Mouse (Mus musculus): ENCODE results near the gene Arid3a. TPM values are rescaled to one million over a fixed set of nuclear protein-coding genes. Genes with fewer than 3 reads are reported as not detected.

The Arid3a gene
- total and polyA plus RNA-seq, 3 experiments, result 48.4 to 114 (median 94.4) TPM

GRCm38 (mm10) chr10:79912412-79912811, 14.4 kb upstream of the Arid3a start:
- H3K79me2 ChIP-seq (replicated peaks; ENCODE audit: control insufficient read depth, extremely low read depth, insufficient read depth, poor library complexity, severe bottlenecking), result no peaks in the 10 kb centered on the region; the same call in 1 of the 2 replicates
- H3K9ac ChIP-seq (ENCODE audit: insufficient read depth, low read depth), result no peak overlapping the region
- no peaks in the 10 kb centered on the region for H3K27me3 ChIP-seq (replicated peaks)
- H3K36me3 ChIP-seq (replicated peaks in 1 of 2; ENCODE audit: control insufficient read depth in 1 of 2, insufficient read depth in 1 of 2, low read length in 1 of 2), result peaks cover 8 to 46% of the 10 kb centered on the region in 2 experiments
- peaks cover 15 to 41% of the 10 kb centered on the region in 2 experiments for H3K4me1 ChIP-seq (ENCODE audit: control insufficient read depth in 1 of 2, insufficient read depth in 2 of 2)
- TF ChIP-seq ZC3H11A (IDR thresholded peaks at IDR 0.05; ENCODE audit: low read depth, low read length) (no peak), SIN3A (IDR thresholded peaks at IDR 0.05; ENCODE audit: low read length) (no peak), MYC (IDR thresholded peaks at IDR 0.05; ENCODE audit: low read depth, low read length) (no peak), CTCF (conservative IDR thresholded peaks at IDR 0.05 in 1 of 2, IDR thresholded peaks at IDR 0.05 in 1 of 2; ENCODE audit: low read depth in 2 of 2, low read length in 2 of 2) (no peak), CHD2 (IDR thresholded peaks at IDR 0.05; ENCODE audit: low read length) (no peak), NELFE (IDR thresholded peaks at IDR 0.05; ENCODE audit: low read depth, low read length) (no peak), CHD1 (IDR thresholded peaks at IDR 0.05; ENCODE audit: low read depth, low read length) (no peak), ZMIZ1 (IDR thresholded peaks at IDR 0.05; ENCODE audit: low read depth, low read length) (no peak), MAX (IDR thresholded peaks at IDR 0.05; ENCODE audit: low read length) (no peak), PAX5 (IDR thresholded peaks at IDR 0.05; ENCODE audit: low read length) (no peak), RCOR1 (conservative IDR thresholded peaks at IDR 0.05; ENCODE audit: low read depth, low read length) (no peak), POLR2A (IDR thresholded peaks at IDR 0.05; ENCODE audit: low read depth, low read length) (no peak), MEF2A (IDR thresholded peaks at IDR 0.05; ENCODE audit: borderline replicate concordance, low read depth, low read length) (no peak), KAT2A (IDR thresholded peaks at IDR 0.05; ENCODE audit: insufficient replicate concordance, low read length) (no peak), TBP (conservative IDR thresholded peaks at IDR 0.05; ENCODE audit: low read depth, low read length) (no peak), UBTF (IDR thresholded peaks at IDR 0.05; ENCODE audit: low read depth, low read length) (no peak), ZNF384 (IDR thresholded peaks at IDR 0.05; ENCODE audit: low read depth, low read length) (no peak)
- no peak for DNase-seq (ENCODE audit: extremely low read depth)
- H3K4me3 ChIP-seq (replicated peaks in 1 of 3; ENCODE audit: low read depth in 2 of 3, low read length in 2 of 3, poor library complexity in 1 of 3), result no peak overlapping the region
- dilution Hi-C loops (cut with MboI; ENCODE audit: extremely low pct_ligation_motif_present, extremely low pct_unique_long_range_greater_than_20kb, low sequenced_read_pairs) (no loop called here), in situ Hi-C loops (cut with MboI; ENCODE audit: low pct_ligation_motif_present, low pct_unique_long_range_greater_than_20kb, low sequenced_read_pairs) (no loop called here)
- no peak overlapping the region for H3K4me2 ChIP-seq (ENCODE audit: insufficient read depth, low read depth, poor library complexity, severe bottlenecking)
- no peak overlapping the region for H3K27ac ChIP-seq (ENCODE audit: insufficient read depth, low read depth)
- H3K9me3 ChIP-seq (replicated peaks; ENCODE audit: low read length), result no peaks in the 10 kb centered on the region

DNA sequence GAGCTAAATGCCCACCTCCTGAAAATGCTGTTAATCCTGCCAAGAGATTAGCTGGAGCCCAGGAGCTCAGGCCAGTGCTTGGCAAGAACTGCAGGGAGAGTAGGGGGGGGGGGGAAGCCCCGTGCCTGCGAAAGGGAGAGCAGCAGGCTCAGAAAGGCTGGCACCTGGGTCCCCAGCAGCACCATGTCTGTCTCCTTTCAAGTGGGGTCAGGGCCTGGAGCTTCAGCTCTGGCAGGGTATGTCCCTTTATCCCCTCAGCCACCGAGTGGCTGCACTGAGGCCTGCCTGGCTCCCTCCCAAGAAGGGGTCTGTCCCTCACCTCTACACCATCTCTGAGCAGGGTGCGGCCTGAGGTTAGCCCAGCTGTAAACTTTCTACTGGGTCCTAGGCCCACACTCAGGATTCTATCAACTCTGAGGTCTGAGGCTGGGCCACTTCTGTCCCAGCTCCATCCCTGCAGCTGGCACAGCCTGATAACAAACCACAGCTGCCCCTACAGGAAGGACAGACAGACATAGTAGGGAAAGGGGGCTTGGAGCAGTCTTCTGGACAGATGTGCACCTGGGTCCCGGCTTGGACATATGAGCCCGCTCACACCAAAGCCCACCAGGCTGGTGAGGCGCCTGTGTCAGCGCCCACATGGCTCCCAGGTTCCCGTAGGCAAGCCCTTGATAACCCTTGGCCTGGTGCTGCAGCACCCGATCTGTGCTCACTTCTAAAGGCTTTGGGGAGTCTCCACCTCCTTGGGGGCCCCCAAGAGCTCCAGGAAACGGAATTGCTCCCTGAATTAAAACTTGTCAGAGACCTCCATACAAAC, 12.5 kb upstream of the Arid3a start:
- dilution Hi-C loops (cut with MboI; ENCODE audit: extremely low pct_ligation_motif_present, extremely low pct_unique_long_range_greater_than_20kb, low sequenced_read_pairs) (no loop called here), in situ Hi-C loops (cut with MboI; ENCODE audit: low pct_ligation_motif_present, low pct_unique_long_range_greater_than_20kb, low sequenced_read_pairs) (no loop called here)
- no peaks in the 10 kb centered on the region; the same call in 1 of the 2 replicates for H3K79me2 ChIP-seq (replicated peaks; ENCODE audit: control insufficient read depth, extremely low read depth, insufficient read depth, poor library complexity, severe bottlenecking)
- peaks cover 8 to 46% of the 10 kb centered on the region in 2 experiments for H3K36me3 ChIP-seq (replicated peaks in 1 of 2; ENCODE audit: control insufficient read depth in 1 of 2, insufficient read depth in 1 of 2, low read length in 1 of 2)
- no peak for DNase-seq (ENCODE audit: extremely low read depth)
- H3K27ac ChIP-seq (ENCODE audit: insufficient read depth, low read depth), result no peak overlapping the region
- H3K4me1 ChIP-seq (ENCODE audit: control insufficient read depth in 1 of 2, insufficient read depth in 2 of 2), result peaks cover 12 to 38% of the 10 kb centered on the region in 2 experiments
- no peaks in the 10 kb centered on the region for H3K27me3 ChIP-seq (replicated peaks)
- no peak overlapping the region for H3K4me2 ChIP-seq (ENCODE audit: insufficient read depth, low read depth, poor library complexity, severe bottlenecking)
- H3K9ac ChIP-seq (ENCODE audit: insufficient read depth, low read depth), result no peak overlapping the region
- no peak overlapping the region for H3K4me3 ChIP-seq (replicated peaks in 1 of 3; ENCODE audit: low read depth in 2 of 3, low read length in 2 of 3, poor library complexity in 1 of 3)
- no peak for TF ChIP-seq MAFK (IDR thresholded peaks at IDR 0.05; ENCODE audit: insufficient replicate concordance, low read length)
- no peak for TF ChIP-seq UBTF (IDR thresholded peaks at IDR 0.05; ENCODE audit: low read depth, low read length)
- no peak for TF ChIP-seq EP300 (IDR thresholded peaks at IDR 0.05; ENCODE audit: low read length)
- TF ChIP-seq TBP (conservative IDR thresholded peaks at IDR 0.05; ENCODE audit: low read depth, low read length), result no peak
- TF ChIP-seq E2F4 (IDR thresholded peaks at IDR 0.05; ENCODE audit: insufficient replicate concordance, low read depth, low read length), result no peak
- no peak for TF ChIP-seq GABPA (IDR thresholded peaks at IDR 0.05; ENCODE audit: insufficient replicate concordance, low read depth, low read length)
- no peak for TF ChIP-seq MAZ (IDR thresholded peaks at IDR 0.05; ENCODE audit: low read depth, low read length)
- TF ChIP-seq RAD21 (IDR thresholded peaks at IDR 0.05; ENCODE audit: low read depth, low read length), result no peak
- TF ChIP-seq ETS1 (conservative IDR thresholded peaks at IDR 0.05; ENCODE audit: low read depth, low read length), result no peak
- TF ChIP-seq HCFC1 (IDR thresholded peaks at IDR 0.05; ENCODE audit: low read depth, low read length), result no peak
- TF ChIP-seq RCOR1 (conservative IDR thresholded peaks at IDR 0.05; ENCODE audit: low read depth, low read length), result no peak
- TF ChIP-seq ZNF384 (IDR thresholded peaks at IDR 0.05; ENCODE audit: low read depth, low read length), result no peak
- no peak for TF ChIP-seq SMC3 (IDR thresholded peaks at IDR 0.05; ENCODE audit: low read depth, low read length)
- no peak for TF ChIP-seq JUND (conservative IDR thresholded peaks at IDR 0.05; ENCODE audit: low read depth, low read length)
- TF ChIP-seq POLR2AphosphoS2 (IDR thresholded peaks at IDR 0.05; ENCODE audit: low read depth, low read length), result no peak
- no peaks in the 10 kb centered on the region for H3K9me3 ChIP-seq (replicated peaks; ENCODE audit: low read length)
